Mouse (Mus musculus) myocyte (in vitro differentiated cells): ENCODE measurements at regions not wholly inside any gene's neighbourhood (a gene's known extent, or its start where the extent isn't known, plus 50 kb on each side); places are given as distances from the start of the nearest gene placed in this dataset.

Source experiments
- E2F4 ChIP-seq: IDR thresholded peaks from one replicate; pipeline ENCODE4 v1.6.1; 2011; ENCODE audit warnings: mild to moderate bottlenecking, control low read depth, moderate library complexity; ENCODE audit not compliant: insufficient read depth
- POLR2A ChIP-seq: IDR thresholded peaks from one replicate; pipeline ENCODE4 v1.6.1; 2011; ENCODE audit warnings: low read depth, mild to moderate bottlenecking, control low read depth, moderate library complexity; ENCODE audit not compliant: insufficient read length
- POLR2AphosphoS2 ChIP-seq: IDR thresholded peaks from one replicate; pipeline ENCODE4 v1.6.1; 2011; ENCODE audit warnings: low read depth, control low read depth; ENCODE audit not compliant: insufficient read length
- USF1 ChIP-seq: IDR thresholded peaks from one replicate; pipeline ENCODE4 v1.6.1; 2011; ENCODE audit warnings: low read depth, mild to moderate bottlenecking, control low read depth, moderate library complexity

DNA sequence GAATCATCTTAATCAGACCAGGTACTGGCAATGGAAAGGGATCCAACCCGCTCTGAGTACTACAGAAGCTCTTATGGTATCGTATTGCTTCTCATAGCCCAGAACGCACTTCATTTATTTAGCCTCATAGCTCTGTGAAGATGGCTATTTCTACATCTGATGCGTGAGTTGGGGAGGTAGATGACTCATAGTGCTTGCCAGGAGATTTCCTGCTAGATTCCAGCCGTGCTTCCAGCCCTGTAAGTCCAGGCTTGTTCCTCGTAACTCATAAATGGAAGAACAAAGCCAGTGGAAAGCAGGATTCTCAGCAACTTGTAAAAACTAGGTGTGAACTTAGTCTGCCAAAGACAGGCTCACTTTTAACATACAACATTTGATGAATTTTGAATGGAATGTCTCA, 86.0 kb upstream of the Cnr1 start:
- no peak for TF ChIP-seq USF1
- TF ChIP-seq POLR2A = no peak
- no peak for TF ChIP-seq POLR2AphosphoS2
- no peak for TF ChIP-seq E2F4
